Mouse (Mus musculus) thymus, postnatal 25 days (tissue): Measurements from ENCODE around the gene Rara.

Experiments used
- DNase-seq: peaks from one replicate; pipeline ENCODE4 v3.0.0; 2022

Gene Rara

GRCm38 (mm10) chr11:99010124-99010523, 82.5 kb downstream of the Rara start:
- DNase-seq: no peak

- no peak for DNase-seq
These were observed 83.1 kb downstream of the Rara start for GRCm38 (mm10) chr11:99010706-99011105.

GRCm38 (mm10) chr11:99013856-99014255, 86.2 kb downstream of the Rara start:
- no peak for DNase-seq

- no peak for DNase-seq
These were observed 92.2 kb downstream of the Rara start for GRCm38 (mm10) chr11:99019844-99020243.

GRCm38 (mm10) chr11:99022384-99022933, 94.8 kb downstream of the Rara start:
- DNase-seq: no peak

- no peak for DNase-seq
These were observed 95.5 kb downstream of the Rara start for GRCm38 (mm10) chr11:99023094-99023493.

GRCm38 (mm10) chr11:99023500-99024467, 96.2 kb downstream of the Rara start, which contains the start of gene Top2a:
Gene Top2a (minus strand): TSS chr11:99024189.
- DNase-seq: peak; percentile 97
